Mouse (Mus musculus) MEL (cell line): ENCODE data around the gene Mrpl9. TPM values are rescaled to one million over a fixed set of nuclear protein-coding genes. Genes with fewer than 3 reads are reported as not detected.

ENCODE experiments used
- DNase-seq: peaks from one replicate; pipeline ENCODE4 v3.0.0; 2011; ENCODE audit warnings: low read depth, low spot score
- H3K27ac ChIP-seq: 2 replicates; pipeline ENCODE4 v1.5.1; 2012; ENCODE audit warnings: low read depth, mild to moderate bottlenecking, control low read depth, low read length, moderate library complexity; ENCODE audit not compliant: control insufficient read depth
- H3K27me3 ChIP-seq, 2 experiments: fragments of 150-350 bp in 1 of 2; sonication (generic) in 1 of 2; 2 replicates each; pipeline ENCODE4 v1.6.1; 2012; ENCODE audit warnings: low read length in 2 of 2, mild to moderate bottlenecking in 2 of 2, improper control_type of control experiment in 1 of 2, moderate library complexity in 1 of 2; ENCODE audit not compliant: insufficient read depth in 2 of 2, control insufficient read depth in 1 of 2
- H3K36me3 ChIP-seq, 2 experiments: 2 replicates each; pipeline ENCODE4 v1.6.1; 2012 to 2014; ENCODE audit warnings: low read length in 2 of 2, improper control_type of control experiment in 1 of 2, inconsistent platforms in 1 of 2, mild to moderate bottlenecking in 1 of 2; ENCODE audit not compliant: insufficient read depth in 2 of 2, control insufficient read depth in 1 of 2
- H3K4me1 ChIP-seq, 2 experiments: fragments of 150-350 bp in 1 of 2; sonication (generic) in 1 of 2; 2 replicates each; pipeline ENCODE4 v1.6.1; 2012; ENCODE audit warnings: low read length in 2 of 2, improper control_type of control experiment in 1 of 2, mild to moderate bottlenecking in 1 of 2; ENCODE audit not compliant: insufficient read depth in 2 of 2, control insufficient read depth in 1 of 2
- H3K4me3 ChIP-seq, 2 experiments: fragments of 150-350 bp in 1 of 2; sonication (generic) in 1 of 2; 2 replicates each; pipeline ENCODE4 v1.5.1; 2012; ENCODE audit warnings: low read depth in 2 of 2, low read length in 2 of 2, mild to moderate bottlenecking in 2 of 2, moderate library complexity in 2 of 2, control low read depth in 1 of 2, improper control_type of control experiment in 1 of 2; ENCODE audit not compliant: control insufficient read depth in 1 of 2, insufficient read depth in 1 of 2
- H3K79me2 ChIP-seq: 2 replicates; pipeline ENCODE4 v1.6.1; 2012; ENCODE audit warnings: mild to moderate bottlenecking, low read length, moderate library complexity; ENCODE audit not compliant: control insufficient read depth, poor library complexity, insufficient read depth
- H3K9ac ChIP-seq: 2 replicates; pipeline ENCODE4 v1.6.1; 2012; ENCODE audit warnings: low read depth, mild to moderate bottlenecking, control low read depth, low read length, moderate library complexity; ENCODE audit not compliant: control insufficient read depth, poor library complexity, severe bottlenecking
- H3K9me3 ChIP-seq: fragments of 150-350 bp; sonication (generic); replicated peaks from 2 replicates; pipeline ENCODE4 v1.6.1; 2012; ENCODE audit warnings: mild to moderate bottlenecking, low read length, improper control_type of control experiment, moderate library complexity; ENCODE audit not compliant: insufficient read depth
- BHLHE40 ChIP-seq: IDR thresholded peaks from 2 replicates; pipeline ENCODE4 v1.6.1; 2012; ENCODE audit warnings: low read depth, mild to moderate bottlenecking, inconsistent platforms, low read length, improper control_type of control experiment, borderline replicate concordance
- CHD1 ChIP-seq: IDR thresholded peaks from 2 replicates; pipeline ENCODE4 v1.6.1; 2012; ENCODE audit warnings: low read depth, mild to moderate bottlenecking, inconsistent platforms, low read length, improper control_type of control experiment
- CHD2 ChIP-seq: IDR thresholded peaks from 2 replicates; pipeline ENCODE4 v1.6.1; 2011; ENCODE audit warnings: low read length, improper control_type of control experiment
- ELF1 ChIP-seq: IDR thresholded peaks from 2 replicates; pipeline ENCODE4 v1.6.1; 2014; ENCODE audit warnings: low read depth, mild to moderate bottlenecking, inconsistent platforms, low read length, improper control_type of control experiment, moderate library complexity
- EP300 ChIP-seq, 2 experiments: IDR thresholded peaks; 2 replicates each; pipeline ENCODE4 v1.6.1; 2011; ENCODE audit warnings: improper control_type of control experiment in 2 of 2, low read length in 2 of 2, low read depth in 1 of 2, mild to moderate bottlenecking in 1 of 2
- ETS1 ChIP-seq: IDR thresholded peaks from 2 replicates; pipeline ENCODE4 v1.6.1; 2012; ENCODE audit warnings: low read depth, mild to moderate bottlenecking, inconsistent platforms, low read length, improper control_type of control experiment, moderate library complexity
- GATA1 ChIP-seq: IDR thresholded peaks from 2 replicates; pipeline ENCODE4 v1.6.1; 2011; ENCODE audit warnings: low read depth, low read length, improper control_type of control experiment
- HCFC1 ChIP-seq: IDR thresholded peaks from 2 replicates; pipeline ENCODE4 v1.6.1; 2012; ENCODE audit warnings: low read depth, mild to moderate bottlenecking, inconsistent platforms, low read length, improper control_type of control experiment, moderate library complexity
- JUND ChIP-seq: IDR thresholded peaks from 2 replicates; pipeline ENCODE4 v1.6.1; 2011; ENCODE audit warnings: low read depth, mild to moderate bottlenecking, improper control_type of control experiment, low read length
- KAT2A ChIP-seq: conservative IDR thresholded peaks from 2 replicates; pipeline ENCODE4 v1.6.1; 2012; ENCODE audit warnings: low read depth, low read length, improper control_type of control experiment, inconsistent platforms
- MAFK ChIP-seq: IDR thresholded peaks from 2 replicates; pipeline ENCODE4 v1.6.1; 2011; ENCODE audit warnings: low read depth, mild to moderate bottlenecking, low read length, improper control_type of control experiment, borderline replicate concordance
- MAX ChIP-seq: IDR thresholded peaks from 2 replicates; pipeline ENCODE4 v1.6.1; 2011; ENCODE audit warnings: low read length, improper control_type of control experiment
- MEF2A ChIP-seq: IDR thresholded peaks from 2 replicates; pipeline ENCODE4 v1.6.1; 2014; ENCODE audit warnings: low read depth, mild to moderate bottlenecking, inconsistent platforms, low read length, improper control_type of control experiment; ENCODE audit not compliant: poor library complexity, insufficient replicate concordance, severe bottlenecking; ENCODE audit errors: extremely low read depth
- MXI1 ChIP-seq: IDR thresholded peaks from 2 replicates; pipeline ENCODE4 v1.6.1; 2011; ENCODE audit warnings: mild to moderate bottlenecking, low read depth, low read length, improper control_type of control experiment
- MYB ChIP-seq: IDR thresholded peaks from 2 replicates; pipeline ENCODE4 v1.6.1; 2011; ENCODE audit warnings: mild to moderate bottlenecking, low read depth, low read length, improper control_type of control experiment
- MYC ChIP-seq: IDR thresholded peaks from 2 replicates; pipeline ENCODE4 v1.6.1; 2011; ENCODE audit warnings: low read depth, mild to moderate bottlenecking, low read length, improper control_type of control experiment, moderate library complexity
- NELFE ChIP-seq: IDR thresholded peaks from 2 replicates; pipeline ENCODE4 v1.6.1; 2011; ENCODE audit warnings: low read depth, low read length, improper control_type of control experiment
- NRF1 ChIP-seq: IDR thresholded peaks from 2 replicates; pipeline ENCODE4 v1.6.1; 2014; ENCODE audit warnings: low read depth, mild to moderate bottlenecking, inconsistent platforms, low read length, improper control_type of control experiment, moderate library complexity; ENCODE audit not compliant: poor library complexity, insufficient read depth, severe bottlenecking
- POLR2AphosphoS5 ChIP-seq: IDR thresholded peaks from 2 replicates; pipeline ENCODE4 v1.6.1; 2012; ENCODE audit warnings: low read depth, borderline replicate concordance, mild to moderate bottlenecking, inconsistent platforms, low read length, moderate library complexity, mixed read lengths
- RCOR1 ChIP-seq: IDR thresholded peaks from 2 replicates; pipeline ENCODE4 v1.6.1; 2012; ENCODE audit warnings: low read depth, mild to moderate bottlenecking, inconsistent platforms, low read length, improper control_type of control experiment
- TAL1 ChIP-seq: IDR thresholded peaks from 2 replicates; pipeline ENCODE4 v1.6.1; 2012; ENCODE audit warnings: mild to moderate bottlenecking, inconsistent platforms, low read length, moderate library complexity, mixed read lengths
- TBP ChIP-seq: IDR thresholded peaks from 2 replicates; pipeline ENCODE4 v1.8.0; 2011; ENCODE audit warnings: low read depth, low read length, improper control_type of control experiment
- TCF12 ChIP-seq: IDR thresholded peaks from 2 replicates; pipeline ENCODE4 v1.6.1; 2014; ENCODE audit warnings: low read depth, mild to moderate bottlenecking, inconsistent platforms, low read length, improper control_type of control experiment, moderate library complexity
- USF2 ChIP-seq, 2 experiments: IDR thresholded peaks; 2 replicates each; pipeline ENCODE4 v1.6.1; 2011 to 2012; ENCODE audit warnings: improper control_type of control experiment in 2 of 2, low read length in 2 of 2, borderline replicate concordance in 1 of 2, inconsistent platforms in 1 of 2, low read depth in 1 of 2, mild to moderate bottlenecking in 1 of 2; ENCODE audit not compliant: insufficient read depth in 1 of 2
- ZC3H11A ChIP-seq: IDR thresholded peaks from 2 replicates; pipeline ENCODE4 v1.6.1; 2012; ENCODE audit warnings: low read depth, mild to moderate bottlenecking, inconsistent platforms, low read length, improper control_type of control experiment
- ZKSCAN1 ChIP-seq: IDR thresholded peaks from 2 replicates; pipeline ENCODE4 v1.6.1; 2012; ENCODE audit warnings: low read depth, mild to moderate bottlenecking, inconsistent platforms, low read length, improper control_type of control experiment, moderate library complexity
- ZNF384 ChIP-seq: IDR thresholded peaks from 2 replicates; pipeline ENCODE4 v1.6.1; 2012; ENCODE audit warnings: low read depth, mild to moderate bottlenecking, inconsistent platforms, low read length, improper control_type of control experiment
- polyA plus RNA-seq, 2 experiments: library from polyadenylated mRNA; stranded (reverse) in 1 of 2; unstranded in 1 of 2; fragments of >175 nt in 1 of 2; fragments of >200 nt in 1 of 2; gene quantifications; 2 replicates each; pipeline versions ENCODE4 v1.2.1 to v1.2.4; 2012; ENCODE audit warnings: low replicate concordance in 2 of 2, low read depth in 1 of 2; ENCODE audit not compliant: insufficient read length in 2 of 2, insufficient read depth in 1 of 2, missing spikeins in 1 of 2
- total RNA-seq: library from RNA; depleted of rRNA; stranded (reverse); fragments of 300-350 nt; gene quantifications from 2 replicates; pipeline ENCODE4 v1.2.3, GENCODE M21; 2012

Gene Mrpl9
- total and polyA plus RNA-seq, 3 experiments: 191 to 208 TPM; not detected in 1

DNA sequence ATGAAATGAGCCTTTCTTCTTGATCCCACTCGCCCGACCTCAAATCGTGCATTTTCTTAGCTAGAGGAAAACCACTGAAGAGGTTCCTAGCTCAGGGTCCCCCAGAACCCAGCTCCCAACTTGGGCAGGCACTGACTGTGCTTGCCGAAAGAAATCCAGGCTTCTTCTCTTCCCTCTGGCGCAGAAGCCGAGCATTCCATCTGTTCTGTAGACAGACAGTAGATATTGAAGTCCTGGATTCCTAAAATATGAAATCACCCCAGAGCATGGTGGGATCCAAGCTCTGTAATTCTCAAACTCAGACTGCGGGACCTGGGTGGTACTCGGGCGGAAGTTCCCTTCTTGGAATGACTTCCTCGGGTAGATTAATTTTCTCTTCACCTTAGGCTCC is 30.0 kb downstream of the Mrpl9 start:
- H3K9me3 ChIP-seq: no peaks in the 10 kb centered on the region
- peaks cover 3 to 31% of the 10 kb centered on the region in 2 experiments; a peak in 3 of 4 replicates for H3K4me1 ChIP-seq
- H3K27ac ChIP-seq: no peak overlapping the region
- DNase-seq: no peak
- H3K79me2 ChIP-seq: no peaks in the 10 kb centered on the region
- peaks cover 0 to 19% of the 10 kb centered on the region in 2 experiments; a peak in 2 of 4 replicates for H3K36me3 ChIP-seq
- no peak overlapping the region for H3K9ac ChIP-seq
- H3K4me3 ChIP-seq: no peak overlapping the region
- H3K27me3 ChIP-seq: no peaks in the 10 kb centered on the region
- TF ChIP-seq CHD1: no peak
- TF ChIP-seq MYC: no peak
- TF ChIP-seq TCF12: no peak
- TF ChIP-seq CHD2: no peak
- TF ChIP-seq HCFC1: no peak
- TF ChIP-seq JUND: no peak
- TF ChIP-seq USF2 (IDR thresholded peaks at IDR 0.05; ENCODE audit: borderline replicate concordance in 1 of 2, insufficient read depth in 1 of 2, low read depth in 1 of 2, low read length in 2 of 2): no peak
- no peak for TF ChIP-seq RCOR1
- TF ChIP-seq MEF2A: no peak
- TF ChIP-seq ZNF384: no peak
- no peak for TF ChIP-seq TBP
- TF ChIP-seq MAFK: no peak
- no peak for TF ChIP-seq NELFE
- TF ChIP-seq MXI1: no peak
- TF ChIP-seq ELF1: no peak
- TF ChIP-seq KAT2A: no peak
- TF ChIP-seq POLR2AphosphoS5: no peak

- TF ChIP-seq ZNF384 (peak; percentile 73), MAFK (no peak), MYC (no peak), EP300 (IDR thresholded peaks at IDR 0.05; ENCODE audit: low read depth in 1 of 2, low read length in 2 of 2) (peak in 1 of 2 experiments; percentile 55; a peak in 2 of 4 replicates), ZC3H11A (no peak), NRF1 (no peak), MYB (no peak), TBP (0 out of 2 replicates have a peak, but pooled peaks have one; percentile 19), GATA1 (peak; percentile 49; the same call in 1 of the 2 replicates), NELFE (no peak), TAL1 (no peak), ETS1 (peak; percentile 62; the same call in 1 of the 2 replicates), BHLHE40 (no peak), TCF12 (0 out of 2 replicates have a peak, but pooled peaks have one; percentile 34), USF2 (IDR thresholded peaks at IDR 0.05; ENCODE audit: borderline replicate concordance in 1 of 2, insufficient read depth in 1 of 2, low read depth in 1 of 2, low read length in 2 of 2) (no peak), ZKSCAN1 (no peak), MAX (no peak), CHD1 (no peak), CHD2 (no peak)
- TF ChIP-seq, all 39 proteins: peak for 6
- Histone ChIP-seq H3K9ac (no peak overlapping the region), H3K4me3 (no peak overlapping the region), H3K27ac (no peak overlapping the region), H3K36me3 (peaks cover 0 to 19% of the 10 kb centered on the region in 2 experiments; a peak in 2 of 4 replicates), H3K9me3 (no peaks in the 10 kb centered on the region), H3K79me2 (no peaks in the 10 kb centered on the region), H3K4me1 (peaks cover 3 to 31% of the 10 kb centered on the region in 2 experiments; a peak in 3 of 4 replicates), H3K27me3 (no peaks in the 10 kb centered on the region)
- peak; percentile 42 for DNase-seq
Measured at GRCm38 (mm10) chr3:94473567-94474232, 30.6 kb downstream of the Mrpl9 start.
